Mouse (Mus musculus) thymus, adult 2 months (tissue): ENCODE results near the gene Bnipl.

Source experiments
- CTCF ChIP-seq: fragments of 200-500 bp; IDR thresholded peaks from 2 replicates; pipeline ENCODE4 v1.5.1; 2012; ENCODE audit warnings: mild to moderate bottlenecking, control low read depth, low read length, moderate library complexity, borderline replicate concordance; ENCODE audit not compliant: control insufficient read depth, poor library complexity, insufficient read depth; ENCODE audit errors: extremely low read depth
- POLR2A ChIP-seq: fragments of 200-500 bp; IDR thresholded peaks from 2 replicates; pipeline ENCODE4 v1.6.1; 2012; ENCODE audit warnings: mild to moderate bottlenecking, low read length, control low read depth, moderate library complexity; ENCODE audit not compliant: control insufficient read depth, poor library complexity, insufficient read depth; ENCODE audit errors: extremely low read depth

GRCm38 (mm10) chr3:95243086-95243485, 7.9 kb downstream of the Bnipl start:
- TF ChIP-seq POLR2A = no peak
- TF ChIP-seq CTCF = no peak
